Mouse (Mus musculus): Measurements from ENCODE around the gene Syt17. TPM values are rescaled to one million over a fixed set of nuclear protein-coding genes. Genes with fewer than 3 reads are reported as not detected.

Gene Syt17
- polyA plus RNA-seq, 1 experiment from 2014 or later = 8.2 TPM

GRCm38 (mm10) chr7:118402576-118403022 lies 45.4 kb downstream of the Syt17 start:
- WGBS = 73% methylated on average over 3 of the region's 3 CpGs
- H3K4me3 ChIP-seq = no peak overlapping the region
- H3K27me3 ChIP-seq (replicated peaks) = no peaks in the 10 kb centered on the region
- no peaks in the 10 kb centered on the region for H3K36me3 ChIP-seq
- 0 out of 2 replicates have a peak, but pooled peaks have one; percentile 44 for ATAC-seq (ENCODE audit: low FRiP score, low read depth)
- no peak overlapping the region for H3K27ac ChIP-seq
- no peaks in the 10 kb centered on the region for H3K4me1 ChIP-seq
- no peaks in the 10 kb centered on the region for H3K9me3 ChIP-seq
- H3K9ac ChIP-seq = no peak overlapping the region
- no peak overlapping the region for H3K4me2 ChIP-seq (replicated peaks)

DNA sequence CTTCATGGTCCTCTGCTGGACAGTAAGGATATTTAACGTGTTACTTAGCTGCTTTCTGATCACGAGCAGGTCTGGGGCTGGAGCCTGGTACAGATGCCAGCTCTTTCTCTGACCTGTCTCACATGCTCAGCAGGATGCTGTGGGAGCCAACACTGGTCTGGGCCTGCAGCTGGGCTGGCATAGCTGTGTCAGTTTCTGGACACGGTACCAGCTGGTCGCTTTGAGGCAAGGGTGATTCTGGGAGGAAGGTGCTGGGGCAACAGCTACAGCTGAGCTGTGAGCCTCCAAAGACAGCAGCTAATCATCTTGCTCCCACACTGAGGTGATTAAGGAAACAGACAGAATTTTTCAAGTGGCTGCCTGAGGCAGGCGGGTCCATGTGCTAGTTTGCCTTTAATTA lies 46.1 kb downstream of the Syt17 start:
- no peak for ATAC-seq (ENCODE audit: low FRiP score, low read depth)
- 78% methylated on average over 5 of the region's 5 CpGs for WGBS
- Histone ChIP-seq H3K9me3 (no peaks in the 10 kb centered on the region), H3K4me1 (no peaks in the 10 kb centered on the region), H3K27ac (no peak overlapping the region), H3K9ac (no peak overlapping the region), H3K27me3 (replicated peaks) (no peaks in the 10 kb centered on the region), H3K4me2 (replicated peaks) (no peak overlapping the region), H3K4me3 (no peak overlapping the region), H3K36me3 (no peaks in the 10 kb centered on the region)

GRCm38 (mm10) chr7:118399764-118400163 lies 48.3 kb downstream of the Syt17 start:
- ATAC-seq (ENCODE audit: low FRiP score, low read depth) = no peak
- Histone ChIP-seq H3K4me3 (no peak overlapping the region), H3K4me1 (no peaks in the 10 kb centered on the region), H3K36me3 (no peaks in the 10 kb centered on the region), H3K9me3 (no peaks in the 10 kb centered on the region), H3K4me2 (replicated peaks) (no peak overlapping the region), H3K9ac (no peak overlapping the region), H3K27ac (no peak overlapping the region), H3K27me3 (replicated peaks) (no peaks in the 10 kb centered on the region)
- 88% methylated on average over 9 of the region's 9 CpGs for WGBS

DNA sequence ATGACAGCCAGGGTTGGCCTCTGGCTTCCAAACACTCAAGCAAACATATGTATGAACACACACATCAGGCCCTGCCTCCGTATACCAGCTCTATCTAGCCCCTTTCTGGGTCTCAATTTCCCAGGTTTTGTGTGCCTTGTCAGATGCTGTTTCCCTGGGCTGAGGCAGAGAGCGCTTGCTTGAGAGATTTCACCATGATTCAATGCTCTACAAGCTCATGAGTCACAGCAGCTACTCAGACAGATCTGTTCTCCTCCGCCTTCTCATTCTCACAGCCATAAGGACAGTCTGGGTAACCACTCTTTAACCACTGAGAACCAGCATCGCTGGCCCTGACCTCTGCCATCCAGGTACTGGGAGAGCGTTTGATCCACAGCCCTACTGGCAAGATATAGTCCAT lies 57.3 kb downstream of the Syt17 start:
- H3K4me2 ChIP-seq (replicated peaks) = no peak overlapping the region
- no peaks in the 10 kb centered on the region for H3K4me1 ChIP-seq
- no peak for ATAC-seq (ENCODE audit: low FRiP score, low read depth)
- no peak overlapping the region for H3K27ac ChIP-seq
- H3K9me3 ChIP-seq = no peaks in the 10 kb centered on the region
- 93% methylated on average over 5 of the region's 5 CpGs for WGBS
- no peaks in the 10 kb centered on the region for H3K36me3 ChIP-seq
- H3K9ac ChIP-seq = no peak overlapping the region
- H3K27me3 ChIP-seq (replicated peaks) = no peaks in the 10 kb centered on the region
- no peak overlapping the region for H3K4me3 ChIP-seq

- Histone ChIP-seq H3K4me2 (replicated peaks) (no peak overlapping the region), H3K9ac (no peak overlapping the region), H3K4me1 (no peaks in the 10 kb centered on the region), H3K27me3 (replicated peaks) (no peaks in the 10 kb centered on the region), H3K27ac (no peak overlapping the region), H3K9me3 (no peaks in the 10 kb centered on the region), H3K36me3 (no peaks in the 10 kb centered on the region), H3K4me3 (no peak overlapping the region)
- no peak for ATAC-seq (ENCODE audit: low FRiP score, low read depth)
- 88% methylated on average over 5 of the region's 5 CpGs for whole genome bisulfite sequencing
These were observed 67.0 kb downstream of the Syt17 start for GRCm38 (mm10) chr7:118380996-118381395.

DNA sequence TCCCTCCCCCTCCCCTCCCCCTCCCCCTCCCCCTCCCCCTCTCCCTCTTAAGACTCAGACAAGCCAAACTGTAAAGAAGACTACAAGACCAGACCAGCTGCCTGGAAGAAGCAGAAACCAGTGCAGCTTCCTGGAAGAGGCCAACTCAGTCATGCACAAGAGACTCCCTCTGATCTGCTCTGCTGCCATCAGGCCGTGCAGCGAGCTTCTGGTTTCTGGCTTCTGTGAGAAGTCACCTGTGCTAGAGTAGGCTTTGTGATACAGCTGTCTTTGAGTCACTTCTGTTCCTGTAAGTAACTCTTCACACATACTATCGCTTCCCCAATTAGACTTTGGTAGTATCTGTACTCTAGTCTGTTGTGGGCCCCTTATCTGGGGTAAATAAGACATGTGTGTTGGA lies 68.0 kb downstream of the Syt17 start:
- H3K4me1 ChIP-seq = no peaks in the 10 kb centered on the region
- 85% methylated on average over 3 of the region's 3 CpGs for WGBS
- ATAC-seq (ENCODE audit: low FRiP score, low read depth) = no peak

DNA sequence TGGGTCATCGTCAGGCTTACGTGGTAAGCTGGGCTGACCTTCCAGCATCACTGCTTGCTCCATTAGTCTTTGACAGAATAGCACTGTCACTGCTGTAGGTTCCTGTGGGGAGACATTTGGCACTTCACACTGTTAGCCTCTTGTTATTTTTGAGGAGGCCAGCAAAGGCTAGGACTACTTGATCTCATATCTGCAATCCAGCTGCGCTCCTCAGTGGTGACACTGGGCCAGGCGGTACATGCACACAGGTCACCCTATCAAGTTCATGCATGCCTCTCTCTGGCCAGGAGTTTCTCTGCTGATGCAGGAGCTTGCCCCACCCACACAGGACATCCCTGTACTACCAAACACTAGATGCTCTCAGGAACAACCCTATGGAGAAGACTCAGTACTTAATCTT lies 71.4 kb downstream of the Syt17 start:
- H3K27me3 ChIP-seq (replicated peaks) = no peaks in the 10 kb centered on the region
- H3K9ac ChIP-seq = no peak overlapping the region
- H3K27ac ChIP-seq = no peak overlapping the region
- 91% methylated on average over 4 of the region's 4 CpGs for WGBS
- no peaks in the 10 kb centered on the region for H3K4me1 ChIP-seq
- no peak overlapping the region for H3K4me3 ChIP-seq
- ATAC-seq (ENCODE audit: low FRiP score, low read depth) = no peak
- no peaks in the 10 kb centered on the region for H3K9me3 ChIP-seq
- H3K4me2 ChIP-seq (replicated peaks) = no peak overlapping the region
- H3K36me3 ChIP-seq = no peaks in the 10 kb centered on the region

More for the DNA sequence above, 68.0 kb downstream of the Syt17 start:
- H3K9me3 ChIP-seq = no peaks in the 10 kb centered on the region
- no peak overlapping the region for H3K9ac ChIP-seq
- H3K36me3 ChIP-seq = no peaks in the 10 kb centered on the region
- H3K4me3 ChIP-seq = no peak overlapping the region
- no peak overlapping the region for H3K4me2 ChIP-seq (replicated peaks)
- no peak overlapping the region for H3K27ac ChIP-seq
- no peaks in the 10 kb centered on the region for H3K27me3 ChIP-seq (replicated peaks)

GRCm38 (mm10) chr7:118375341-118375740 lies 72.7 kb downstream of the Syt17 start:
- Histone ChIP-seq H3K4me1 (no peaks in the 10 kb centered on the region), H3K27me3 (replicated peaks) (no peaks in the 10 kb centered on the region), H3K9ac (no peak overlapping the region), H3K27ac (no peak overlapping the region), H3K9me3 (no peaks in the 10 kb centered on the region), H3K4me3 (no peak overlapping the region), H3K36me3 (no peaks in the 10 kb centered on the region), H3K4me2 (replicated peaks) (no peak overlapping the region)
- no peak for ATAC-seq (ENCODE audit: low FRiP score, low read depth)
- WGBS = 92% methylated on average over 3 of the region's 3 CpGs

GRCm38 (mm10) chr7:118371361-118371760 lies 76.7 kb downstream of the Syt17 start:
- H3K4me1 ChIP-seq = no peaks in the 10 kb centered on the region
- H3K4me3 ChIP-seq = no peak overlapping the region
- no peaks in the 10 kb centered on the region for H3K27me3 ChIP-seq (replicated peaks)
- 94% methylated on average over 5 of the region's 5 CpGs for WGBS
- no peak for ATAC-seq (ENCODE audit: low FRiP score, low read depth)
- H3K4me2 ChIP-seq (replicated peaks) = no peak overlapping the region
- H3K36me3 ChIP-seq = no peaks in the 10 kb centered on the region
- H3K27ac ChIP-seq = no peak overlapping the region
- H3K9ac ChIP-seq = no peak overlapping the region
- H3K9me3 ChIP-seq = no peaks in the 10 kb centered on the region

DNA sequence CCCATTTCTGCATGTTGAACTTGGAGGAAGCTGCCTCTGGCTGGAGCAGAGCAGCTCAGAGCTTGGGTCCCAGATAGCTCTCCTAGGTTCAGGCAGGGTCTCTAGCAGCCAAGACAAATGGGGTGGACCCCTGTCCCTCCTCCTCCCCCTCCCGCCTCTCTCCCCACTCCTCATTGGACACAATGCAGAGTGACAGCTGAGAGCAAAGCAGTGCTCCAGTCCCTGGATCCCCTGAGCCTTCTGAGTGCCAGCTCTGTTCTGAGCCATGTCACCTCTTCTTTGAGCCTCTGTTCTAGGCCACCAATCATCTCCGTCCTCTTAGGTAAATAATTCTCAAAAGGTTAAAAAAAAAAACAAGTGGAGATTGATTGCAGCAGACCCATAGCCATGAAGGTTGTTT lies 78.3 kb downstream of the Syt17 start:
- Histone ChIP-seq H3K4me2 (replicated peaks) (no peak overlapping the region), H3K27me3 (replicated peaks) (no peaks in the 10 kb centered on the region), H3K27ac (no peak overlapping the region), H3K9ac (no peak overlapping the region), H3K9me3 (no peaks in the 10 kb centered on the region), H3K36me3 (no peaks in the 10 kb centered on the region), H3K4me1 (peaks cover 1% of the 10 kb centered on the region), H3K4me3 (no peak overlapping the region)
- ATAC-seq (ENCODE audit: low FRiP score, low read depth) = no peak
- 46% methylated on average over 2 of the region's 2 CpGs for WGBS

DNA sequence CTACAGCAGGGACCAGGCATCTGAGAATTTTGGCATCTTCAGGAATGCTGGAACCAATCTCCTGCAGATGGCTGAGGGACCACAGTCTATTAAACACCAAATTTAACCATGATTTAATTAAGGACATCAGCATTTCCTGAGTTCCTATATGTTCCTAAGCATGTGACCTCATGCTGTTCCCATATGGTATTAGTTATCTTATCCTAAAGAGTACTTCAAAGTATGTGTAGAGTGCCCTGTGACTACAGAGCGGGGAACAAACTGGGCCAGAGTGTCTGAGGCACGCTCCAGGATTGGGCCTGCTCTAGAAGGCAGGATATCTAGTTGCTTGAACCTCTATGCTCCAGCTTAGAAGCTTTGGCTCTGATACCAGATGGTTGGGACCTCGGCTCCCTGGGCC lies 82.1 kb downstream of the Syt17 start:
- H3K27me3 ChIP-seq (replicated peaks) = no peaks in the 10 kb centered on the region
- H3K4me1 ChIP-seq = peaks cover 6% of the 10 kb centered on the region
- no peak overlapping the region for H3K4me2 ChIP-seq (replicated peaks)
- no peak overlapping the region for H3K4me3 ChIP-seq
- H3K27ac ChIP-seq = no peak overlapping the region
- H3K36me3 ChIP-seq = no peaks in the 10 kb centered on the region
- H3K9ac ChIP-seq = no peak overlapping the region
- H3K9me3 ChIP-seq = no peaks in the 10 kb centered on the region
- 80% methylated on average over 3 of the region's 3 CpGs for WGBS
- ATAC-seq (ENCODE audit: low FRiP score, low read depth) = no peak

GRCm38 (mm10) chr7:118365251-118365650 lies 82.8 kb downstream of the Syt17 start:
- Histone ChIP-seq H3K4me2 (replicated peaks) (no peak overlapping the region), H3K9ac (no peak overlapping the region), H3K9me3 (no peaks in the 10 kb centered on the region), H3K27ac (no peak overlapping the region), H3K36me3 (no peaks in the 10 kb centered on the region), H3K4me3 (no peak overlapping the region), H3K27me3 (replicated peaks) (no peaks in the 10 kb centered on the region), H3K4me1 (peaks cover 6% of the 10 kb centered on the region)
- no peak for ATAC-seq (ENCODE audit: low FRiP score, low read depth)
- 80% methylated on average over 6 of the region's 6 CpGs for WGBS

DNA sequence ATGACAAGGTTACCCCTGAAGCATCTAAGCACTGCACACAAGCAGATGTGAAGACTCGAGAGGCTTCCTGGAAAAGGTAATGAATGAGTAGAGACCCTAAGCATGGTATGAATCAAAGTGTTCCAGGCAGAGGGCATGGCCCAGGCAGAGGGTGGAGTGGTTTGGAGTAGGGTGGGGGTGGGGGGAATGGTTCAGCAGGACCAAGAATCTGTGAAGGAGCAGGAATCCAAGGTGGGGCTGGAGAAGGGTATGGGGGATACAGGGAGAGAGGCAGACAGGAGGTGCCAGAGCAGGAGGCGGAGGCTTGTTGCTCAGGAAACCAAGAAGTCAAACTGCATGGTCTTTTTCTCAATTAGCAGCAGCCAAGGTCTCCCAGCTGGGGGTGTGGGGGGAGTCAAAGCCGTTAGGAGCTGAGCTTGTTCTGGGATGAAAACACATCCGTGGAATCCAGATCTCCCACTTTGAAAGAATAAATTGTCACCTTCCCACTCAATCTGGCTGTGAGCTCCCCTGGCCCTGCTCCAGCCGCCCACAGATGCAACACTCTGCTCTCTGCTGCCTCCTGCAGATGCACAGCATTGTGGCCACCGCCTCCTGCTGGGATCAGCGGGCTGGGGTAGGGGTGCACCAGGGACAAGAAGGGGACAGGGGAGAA lies 83.5 kb downstream of the Syt17 start:
- 43% methylated on average over 7 of the region's 7 CpGs for WGBS

More for the DNA sequence above, 83.5 kb downstream of the Syt17 start:
- Histone ChIP-seq H3K4me2 (replicated peaks) (no peak overlapping the region), H3K27me3 (replicated peaks) (no peaks in the 10 kb centered on the region), H3K4me1 (peaks cover 6% of the 10 kb centered on the region), H3K9me3 (no peaks in the 10 kb centered on the region), H3K27ac (no peak overlapping the region), H3K4me3 (no peak overlapping the region), H3K9ac (no peak overlapping the region), H3K36me3 (no peaks in the 10 kb centered on the region)
- ATAC-seq (ENCODE audit: low FRiP score, low read depth) = no peak

All from neural tube, embryonic 12.5 days (tissue).